Mouse (Mus musculus): Measurements from ENCODE around the gene Gid8. TPM values are rescaled to one million over a fixed set of nuclear protein-coding genes. Genes with fewer than 3 reads are reported as not detected.

The Gid8 gene
- polyA plus RNA-seq, 1 experiment from 2014 or later, result 53.4 TPM

Other genes starting within 250 kb of the Gid8 start
- 0.11 and 0.28 TPM in 2 replicates for gene Ntsr1, start 210.1 kb upstream of the Gid8 start, polyA plus RNA-seq (2016; fragmentation: Nextera tagmentation; extraction: Ambion mirVana)
- 33.8 and 38.3 TPM in 2 replicates for gene Mrgbp, start 128.8 kb upstream of the Gid8 start, polyA plus RNA-seq (2016; fragmentation: Nextera tagmentation; extraction: Ambion mirVana)
- 107 and 112 TPM in 2 replicates for gene Ogfr, start 120.9 kb upstream of the Gid8 start, polyA plus RNA-seq (2016; fragmentation: Nextera tagmentation; extraction: Ambion mirVana)
- 4.0 and 30.1 TPM in 2 replicates for gene Col9a3, start 112.3 kb upstream of the Gid8 start, polyA plus RNA-seq (2016; fragmentation: Nextera tagmentation; extraction: Ambion mirVana)
- gene Tcfl5, start 67.4 kb upstream of the Gid8 start, polyA plus RNA-seq (2016; fragmentation: Nextera tagmentation; extraction: Ambion mirVana), result 0.16 and 0.19 TPM in 2 replicates
- gene Dido1, start 118 bp upstream of the Gid8 start, polyA plus RNA-seq (2016; fragmentation: Nextera tagmentation; extraction: Ambion mirVana), result 33.7 and 40.0 TPM in 2 replicates
- gene Slc17a9, start 15.1 kb downstream of the Gid8 start, polyA plus RNA-seq (2016; fragmentation: Nextera tagmentation; extraction: Ambion mirVana), result 0.38 and 0.73 TPM in 2 replicates
- not detected in 2 replicates for gene Bhlhe23, start 66.8 kb downstream of the Gid8 start, polyA plus RNA-seq (2016; fragmentation: Nextera tagmentation; extraction: Ambion mirVana)
- gene Ythdf1, start 210.8 kb downstream of the Gid8 start, polyA plus RNA-seq (2016; fragmentation: Nextera tagmentation; extraction: Ambion mirVana), result 76.4 and 77.8 TPM in 2 replicates
- gene Birc7, start 218.9 kb downstream of the Gid8 start, polyA plus RNA-seq (2016; fragmentation: Nextera tagmentation; extraction: Ambion mirVana), result not detected in 2 replicates
- gene Nkain4, start 244.6 kb downstream of the Gid8 start, polyA plus RNA-seq (2016; fragmentation: Nextera tagmentation; extraction: Ambion mirVana), result 2.7 and 4.4 TPM in 2 replicates

All from limb, embryonic 10.5 days (tissue).